Mouse (Mus musculus) forebrain, postnatal 0 days (tissue): ENCODE measurements around the gene Slc7a9. TPM values are rescaled to one million over a fixed set of nuclear protein-coding genes. Genes with fewer than 3 reads are reported as not detected.

ENCODE experiments used
- ATAC-seq: fragments of 200-750 bp; cut with Nextera tagmentation; 2 replicates; pipeline ENCODE4 v1.8.0; 2017; ENCODE audit warnings: mild to moderate bottlenecking, moderate library complexity
- DNase-seq: peaks from one replicate; pipeline ENCODE4 v3.0.0-alpha.2; 2015
- H3K27ac ChIP-seq: fragments of 300-500 bp; sonication (generic); 2 replicates; pipeline ENCODE4 v1.5.1; 2014; ENCODE audit warnings: low read depth, mild to moderate bottlenecking, antibody characterized with exemption, low read length, moderate library complexity, mixed read lengths
- H3K27me3 ChIP-seq: fragments of 300-500 bp; sonication (generic); 2 replicates; pipeline ENCODE4 v1.6.1; 2014; ENCODE audit warnings: mild to moderate bottlenecking, low read length, mixed read lengths; ENCODE audit not compliant: insufficient read depth
- H3K36me3 ChIP-seq: fragments of 300-500 bp; sonication (generic); 2 replicates; pipeline ENCODE4 v1.6.1; 2014; ENCODE audit warnings: mild to moderate bottlenecking, moderate library complexity; ENCODE audit not compliant: insufficient read depth
- H3K4me1 ChIP-seq: fragments of 300-500 bp; sonication (generic); 2 replicates; pipeline ENCODE4 v1.6.1; 2014; ENCODE audit warnings: antibody characterized with exemption; ENCODE audit not compliant: insufficient read depth
- H3K4me2 ChIP-seq: fragments of 300-500 bp; sonication (generic); 2 replicates; pipeline ENCODE4 v1.6.1; 2014; ENCODE audit warnings: low read depth, mild to moderate bottlenecking, moderate library complexity
- H3K4me3 ChIP-seq: fragments of 300-500 bp; sonication (generic); 2 replicates; pipeline ENCODE4 v1.5.1; 2014; ENCODE audit warnings: low read depth, low read length, mixed read lengths
- H3K9ac ChIP-seq: fragments of 300-500 bp; sonication (generic); 2 replicates; pipeline ENCODE4 v1.6.1; 2014; ENCODE audit warnings: mild to moderate bottlenecking
- H3K9me3 ChIP-seq: fragments of 300-500 bp; sonication (generic); 2 replicates; pipeline ENCODE4 v1.6.1; 2016; ENCODE audit warnings: low read length
- CTCF ChIP-seq: sonication (generic); IDR thresholded peaks from 2 replicates; pipeline ENCODE4 v1.5.1; 2016; ENCODE audit warnings: antibody characterized with exemption, control low read depth, low read depth
- WGBS: fragments of 180-500 bp; shearing (Covaris S2); extraction: QIAGEN DNeasy Blood & Tissue Kit; methylation state at CpG from one replicate; pipeline ENCODE4 v1.1.7; 2014; 5-methylcytosine and 5-hydroxymethylcytosine counted together
- polyA plus RNA-seq: library from polyadenylated mRNA; unstranded; fragments of >200 nt; fragmentation: Nextera tagmentation; extraction: Ambion mirVana; gene quantifications from 2 replicates; pipeline ENCODE4 v1.2.1, GENCODE M21; 2015
- total RNA-seq: library from RNA; depleted of rRNA; stranded (reverse); fragments of >200 nt; gene quantifications from 2 replicates; pipeline ENCODE4 v1.2.3, GENCODE M21; 2014; rRNA removed

Gene Slc7a9
- total and polyA plus RNA-seq, 2 experiments from 2014 or later = 0.11 TPM; not detected in 1

DNA sequence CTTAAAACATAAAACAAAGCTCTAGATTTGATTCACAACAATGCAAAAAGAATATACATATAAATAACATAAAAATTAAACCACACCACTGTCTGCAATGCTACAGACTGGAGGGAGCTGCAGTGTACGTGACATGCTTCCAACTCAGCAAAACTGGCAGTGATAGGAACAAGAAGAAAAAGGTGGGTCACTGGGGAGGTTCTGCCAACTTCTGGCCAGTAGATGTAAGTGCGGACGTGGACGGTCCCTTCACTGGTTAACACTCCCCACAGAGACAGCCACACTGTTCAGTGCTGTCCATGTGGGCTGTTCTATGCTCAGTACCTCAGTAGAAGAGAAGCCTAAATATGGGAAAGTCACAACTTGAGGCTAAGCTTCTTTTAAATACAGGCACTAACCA, 22.2 kb downstream of the Slc7a9 start:
- no peak for ATAC-seq
- H3K27ac ChIP-seq = no peak overlapping the region
- no peak for DNase-seq
- H3K36me3 ChIP-seq = no peaks in the 10 kb centered on the region
- H3K27me3 ChIP-seq = no peaks in the 10 kb centered on the region
- no peak overlapping the region for H3K9ac ChIP-seq
- 43% methylated on average over 4 of the region's 4 CpGs for WGBS
- no peak overlapping the region for H3K4me2 ChIP-seq
- no peaks in the 10 kb centered on the region for H3K9me3 ChIP-seq
- TF ChIP-seq CTCF = no peak
- no peaks in the 10 kb centered on the region for H3K4me1 ChIP-seq
- H3K4me3 ChIP-seq = no peak overlapping the region

DNA sequence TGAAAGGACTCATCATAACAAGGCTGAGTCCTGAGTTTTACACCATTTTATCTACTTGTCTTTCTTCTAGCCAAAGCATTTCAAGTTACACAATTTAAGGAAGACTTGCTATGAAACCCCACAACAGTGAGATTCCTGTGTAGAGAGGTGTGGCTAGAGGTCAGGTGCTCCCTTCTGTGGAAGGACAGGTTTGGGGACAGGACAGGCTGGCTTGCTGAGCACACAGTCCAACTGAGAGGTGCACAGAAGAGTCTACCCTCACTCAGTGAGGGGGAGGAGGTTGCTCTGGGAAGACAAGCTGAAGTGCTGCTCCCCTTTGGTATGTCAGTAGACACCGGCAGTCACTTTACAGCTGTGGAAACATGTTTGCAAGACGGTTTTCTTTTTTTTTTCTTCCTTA, 27.9 kb downstream of the Slc7a9 start:
- Histone ChIP-seq H3K27ac (no peak overlapping the region), H3K4me2 (no peak overlapping the region), H3K4me3 (no peak overlapping the region), H3K36me3 (no peaks in the 10 kb centered on the region), H3K9me3 (no peaks in the 10 kb centered on the region), H3K9ac (no peak overlapping the region), H3K4me1 (no peaks in the 10 kb centered on the region), H3K27me3 (no peaks in the 10 kb centered on the region)
- ATAC-seq (no peak), DNase-seq (no peak)
- TF ChIP-seq CTCF = no peak
- 94% methylated on average over 2 of the region's 2 CpGs for WGBS

DNA sequence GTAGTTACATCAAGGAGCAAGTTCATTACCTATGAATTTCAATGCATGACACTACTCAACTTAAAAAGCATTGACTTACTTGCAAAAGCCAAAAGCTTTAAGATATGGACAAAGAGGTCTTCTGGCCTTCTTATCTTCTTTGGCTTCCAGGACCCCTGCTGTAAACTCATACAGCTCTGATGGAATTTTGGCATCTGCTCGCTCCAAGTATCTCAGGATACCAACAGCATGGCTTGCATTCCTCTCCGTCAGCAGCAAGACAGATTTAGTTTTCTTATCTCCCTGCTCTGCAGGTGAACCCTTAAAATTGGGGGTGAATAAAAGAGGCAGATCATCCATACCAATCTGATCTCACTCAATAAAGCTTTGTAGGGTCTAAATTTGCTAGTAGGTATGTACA, 36.5 kb downstream of the Slc7a9 start:
- no peaks in the 10 kb centered on the region for H3K9me3 ChIP-seq
- no peak overlapping the region for H3K27ac ChIP-seq
- no peaks in the 10 kb centered on the region for H3K36me3 ChIP-seq
- DNase-seq (no peak), ATAC-seq (no peak)
- H3K9ac ChIP-seq = no peak overlapping the region
- no peak overlapping the region for H3K4me2 ChIP-seq
- 85% methylated on average over 2 of the region's 2 CpGs for WGBS
- H3K4me3 ChIP-seq = no peak overlapping the region
- H3K27me3 ChIP-seq = no peaks in the 10 kb centered on the region; the same call in 1 of the 2 replicates
- H3K4me1 ChIP-seq = no peaks in the 10 kb centered on the region
- TF ChIP-seq CTCF = no peak

DNA sequence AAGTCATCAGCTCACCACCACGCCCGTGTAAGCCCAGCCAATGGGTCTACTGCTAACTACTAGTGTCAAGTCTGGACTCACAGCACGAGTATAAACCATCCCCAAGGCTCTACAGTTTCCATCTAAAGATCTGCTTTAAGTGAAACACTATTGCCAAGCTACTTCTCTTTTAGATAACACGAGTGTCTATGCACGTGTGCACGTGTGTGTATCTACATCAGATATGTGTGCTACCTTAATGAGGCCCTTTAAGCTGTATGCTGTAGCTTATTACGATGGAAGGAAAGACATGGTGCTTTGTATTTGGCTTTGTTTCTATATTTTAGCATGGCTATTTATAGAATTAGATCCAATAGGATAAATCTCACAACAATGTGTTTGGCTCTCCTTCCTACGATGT, 38.0 kb downstream of the Slc7a9 start:
- Histone ChIP-seq H3K9ac (no peak overlapping the region), H3K36me3 (no peaks in the 10 kb centered on the region), H3K4me2 (no peak overlapping the region), H3K27ac (no peak overlapping the region), H3K27me3 (no peaks in the 10 kb centered on the region; the same call in 1 of the 2 replicates), H3K9me3 (no peaks in the 10 kb centered on the region), H3K4me1 (no peaks in the 10 kb centered on the region), H3K4me3 (no peak overlapping the region)
- no peak for TF ChIP-seq CTCF
- ATAC-seq = no peak
- DNase-seq = no peak
- 90% methylated on average over 8 of the region's 8 CpGs for WGBS

- Histone ChIP-seq H3K9ac (no peak overlapping the region), H3K4me2 (no peak overlapping the region), H3K27ac (no peak overlapping the region), H3K9me3 (no peaks in the 10 kb centered on the region), H3K4me1 (no peaks in the 10 kb centered on the region), H3K4me3 (no peak overlapping the region), H3K27me3 (no peaks in the 10 kb centered on the region), H3K36me3 (no peaks in the 10 kb centered on the region)
- DNase-seq (no peak), ATAC-seq (no peak)
- no peak for TF ChIP-seq CTCF
- 85% methylated on average over 2 of the region's 2 CpGs for WGBS
These were observed 41.6 kb downstream of the Slc7a9 start for GRCm38 (mm10) chr7:35490186-35490585.

- Histone ChIP-seq H3K27me3 (no peaks in the 10 kb centered on the region), H3K9me3 (no peaks in the 10 kb centered on the region), H3K9ac (no peak overlapping the region), H3K4me1 (no peaks in the 10 kb centered on the region), H3K27ac (no peak overlapping the region), H3K4me2 (no peak overlapping the region), H3K4me3 (no peak overlapping the region), H3K36me3 (no peaks in the 10 kb centered on the region)
- TF ChIP-seq CTCF = no peak
- no peak for ATAC-seq
- DNase-seq = no peak
- WGBS = 65% methylated on average over 1 of the region's 1 CpGs
These were observed 42.4 kb downstream of the Slc7a9 start for GRCm38 (mm10) chr7:35491005-35491404.

- H3K9me3 ChIP-seq = no peaks in the 10 kb centered on the region
- WGBS = 74% methylated on average over 2 of the region's 2 CpGs
- H3K27me3 ChIP-seq = no peaks in the 10 kb centered on the region
- H3K4me2 ChIP-seq = no peak overlapping the region
- peak; percentile 48 for DNase-seq
- H3K4me3 ChIP-seq = no peak overlapping the region
- H3K9ac ChIP-seq = no peak overlapping the region
- TF ChIP-seq CTCF = no peak
- H3K4me1 ChIP-seq = no peaks in the 10 kb centered on the region
- H3K27ac ChIP-seq = no peak overlapping the region
- no peaks in the 10 kb centered on the region for H3K36me3 ChIP-seq
- ATAC-seq = peak; percentile 8; the same call in 1 of the 2 replicates
These were observed 48.9 kb downstream of the Slc7a9 start for GRCm38 (mm10) chr7:35497516-35497915.

- no peak overlapping the region for H3K4me3 ChIP-seq
- H3K27me3 ChIP-seq = no peaks in the 10 kb centered on the region
- H3K36me3 ChIP-seq = no peaks in the 10 kb centered on the region
- H3K9ac ChIP-seq = no peak overlapping the region
- H3K27ac ChIP-seq = no peak overlapping the region
- ATAC-seq = peak; percentile 62
- no peaks in the 10 kb centered on the region for H3K4me1 ChIP-seq
- no peaks in the 10 kb centered on the region for H3K9me3 ChIP-seq
- H3K4me2 ChIP-seq = no peak overlapping the region
- peak; percentile 35 for DNase-seq
- WGBS = 22% methylated on average over 4 of the region's 4 CpGs
- TF ChIP-seq CTCF = peak; percentile 65
These were observed 53.4 kb downstream of the Slc7a9 start for GRCm38 (mm10) chr7:35501995-35502394.

Other genes with a start within 250 kb of the Slc7a9 start
- gene Lrp3, start 233.3 kb upstream of the Slc7a9 start, total RNA-seq = 109 and 122 TPM in 2 replicates
- gene Lrp3, start 233.3 kb upstream of the Slc7a9 start, polyA plus RNA-seq = 20.9 and 22.1 TPM in 2 replicates
- 14.6 and 15.3 TPM in 2 replicates for gene Gpatch1, start 130.4 kb upstream of the Slc7a9 start, total RNA-seq
- gene Gpatch1, start 130.4 kb upstream of the Slc7a9 start, polyA plus RNA-seq = 16.2 and 21.9 TPM in 2 replicates
- 2.0 and 3.3 TPM in 2 replicates for gene Rhpn2, start 114.6 kb upstream of the Slc7a9 start, total RNA-seq
- gene Rhpn2, start 114.6 kb upstream of the Slc7a9 start, polyA plus RNA-seq = 0.99 and 1.6 TPM in 2 replicates
- 8.8 and 9.8 TPM in 2 replicates for gene Faap24, start 52.0 kb upstream of the Slc7a9 start, total RNA-seq
- gene Faap24, start 52.0 kb upstream of the Slc7a9 start, polyA plus RNA-seq = 12.9 and 14.7 TPM in 2 replicates
- 11.9 and 12.1 TPM in 2 replicates for gene Cep89, start 51.8 kb upstream of the Slc7a9 start, total RNA-seq
- 22.2 and 28.2 TPM in 2 replicates for gene Cep89, start 51.8 kb upstream of the Slc7a9 start, polyA plus RNA-seq
- 0.38 and 0.52 TPM in 2 replicates for gene Tdrd12, start 88.9 kb downstream of the Slc7a9 start, total RNA-seq
- gene Tdrd12, start 88.9 kb downstream of the Slc7a9 start, polyA plus RNA-seq = 0.30 and 0.65 TPM in 2 replicates
- gene Nudt19, start 107.5 kb downstream of the Slc7a9 start, total RNA-seq = 62.5 and 109 TPM in 2 replicates
- gene Nudt19, start 107.5 kb downstream of the Slc7a9 start, polyA plus RNA-seq = 148 and 172 TPM in 2 replicates
- gene Rgs9bp, start 136.8 kb downstream of the Slc7a9 start, total RNA-seq = 0.38 and 0.69 TPM in 2 replicates
- 0.07 and 0.09 TPM in 2 replicates for gene Rgs9bp, start 136.8 kb downstream of the Slc7a9 start, polyA plus RNA-seq
- gene Ankrd27, start 137.4 kb downstream of the Slc7a9 start, total RNA-seq = 23.6 and 25.5 TPM in 2 replicates
- gene Ankrd27, start 137.4 kb downstream of the Slc7a9 start, polyA plus RNA-seq = 12.9 and 13.9 TPM in 2 replicates
- gene Pdcd5, start 198.7 kb downstream of the Slc7a9 start, total RNA-seq = 91.6 and 154 TPM in 2 replicates
- gene Pdcd5, start 198.7 kb downstream of the Slc7a9 start, polyA plus RNA-seq = 228 and 295 TPM in 2 replicates